Mouse (Mus musculus): ENCODE measurements at regions not wholly inside any gene's neighbourhood (a gene's known extent, or its start where the extent isn't known, plus 50 kb on each side); places are given as distances from the start of the nearest gene placed in this dataset.

DNA sequence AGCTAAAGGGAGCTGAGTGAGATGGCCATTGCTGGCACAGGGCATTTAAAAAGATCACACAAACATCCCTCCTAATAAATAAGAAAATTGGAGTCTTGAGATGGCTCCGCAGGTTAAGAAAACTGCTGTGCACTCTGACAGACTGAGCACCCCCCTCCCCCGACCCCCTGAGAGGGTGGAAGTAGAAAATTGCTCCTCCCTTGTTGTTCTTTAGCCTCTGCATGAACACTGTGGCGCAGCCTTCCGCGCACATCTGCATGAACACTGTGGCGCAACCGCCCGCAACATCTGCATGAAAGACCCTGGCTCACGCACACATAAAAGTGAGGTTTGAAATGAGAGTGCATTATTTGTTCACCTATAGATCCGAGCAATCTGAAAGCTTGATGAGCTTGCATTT lies 50.2 kb upstream of the Itsn2 start:
- Histone ChIP-seq H3K4me3 (replicated peaks) (no peak overlapping the region), H3K36me3 (no peaks in the 10 kb centered on the region), H3K4me2 (replicated peaks) (no peak overlapping the region), H3K27ac (no peak overlapping the region), H3K27me3 (replicated peaks) (no peaks in the 10 kb centered on the region), H3K9ac (no peak overlapping the region), H3K4me1 (replicated peaks) (no peaks in the 10 kb centered on the region), H3K9me3 (no peaks in the 10 kb centered on the region)
- ATAC-seq = no peak
- 83% methylated on average over 10 of the region's 10 CpGs for WGBS

DNA sequence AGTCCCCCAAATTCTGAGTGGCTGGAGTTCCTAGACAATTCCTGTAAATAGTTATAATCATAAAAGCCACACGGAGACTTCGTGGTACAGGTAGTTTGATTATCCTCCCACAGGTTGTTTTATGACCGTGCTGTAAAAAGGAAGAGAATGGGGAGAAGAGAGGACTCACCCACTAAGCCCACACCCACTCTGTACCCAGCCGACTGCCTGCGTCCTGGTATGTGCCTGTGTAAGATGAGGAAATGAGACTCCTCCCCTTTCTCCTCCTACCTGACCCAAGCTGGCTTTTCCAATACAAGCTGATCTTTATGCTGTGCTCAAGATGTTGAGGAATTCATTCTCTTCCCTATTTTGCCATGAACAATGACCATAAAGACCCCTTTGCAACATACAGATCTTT lies 57.3 kb upstream of the Ncoa1 start:
- Histone ChIP-seq H3K9me3 (no peaks in the 10 kb centered on the region), H3K4me1 (replicated peaks) (no peaks in the 10 kb centered on the region), H3K27ac (no peak overlapping the region), H3K27me3 (replicated peaks) (no peaks in the 10 kb centered on the region), H3K4me2 (replicated peaks) (no peak overlapping the region), H3K36me3 (no peaks in the 10 kb centered on the region), H3K4me3 (replicated peaks) (no peak overlapping the region), H3K9ac (no peak overlapping the region)
- peak; percentile 99 for ATAC-seq
- WGBS = 30% methylated on average over 5 of the region's 5 CpGs

DNA sequence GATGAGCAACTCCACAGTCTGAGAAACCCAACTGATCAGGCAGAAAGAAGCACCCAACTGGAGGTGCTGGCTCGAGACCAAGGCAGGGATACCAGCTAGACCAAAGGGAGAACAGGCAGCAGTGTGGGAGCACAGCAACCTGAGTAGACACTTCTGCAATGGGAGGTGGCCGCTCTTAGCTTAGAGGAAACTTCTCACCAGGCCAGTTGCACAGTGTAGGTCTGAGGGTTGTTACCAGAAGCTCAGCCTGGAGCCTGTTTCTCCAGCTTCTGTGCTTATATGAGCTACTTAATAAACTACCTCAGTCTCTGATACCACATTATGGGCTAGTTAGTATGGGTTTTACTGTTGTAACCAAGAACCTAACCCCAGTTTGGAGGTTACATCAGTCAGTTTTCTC lies 56.7 kb upstream of the Ncoa1 start:
- ATAC-seq = peak; percentile 75
- 68% methylated on average over 2 of the region's 2 CpGs for WGBS

DNA sequence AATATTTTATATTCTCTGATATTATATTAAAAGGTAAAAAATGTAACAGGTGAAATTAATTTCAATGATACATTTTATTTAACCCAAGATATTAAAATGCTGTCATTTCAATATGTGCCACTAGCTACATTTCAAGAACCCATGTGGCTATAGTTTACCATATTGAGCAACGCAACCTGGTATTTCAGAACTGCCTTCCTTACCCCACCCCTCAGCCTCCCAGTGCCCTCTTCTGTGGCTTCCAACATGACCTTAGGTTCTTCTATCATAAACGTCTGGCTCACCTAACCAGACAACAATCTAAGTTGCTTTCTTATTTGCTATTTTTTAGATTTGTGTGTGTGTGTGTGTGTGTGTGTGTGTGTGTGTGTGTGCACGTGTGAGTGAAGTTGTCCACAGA lies 55.7 kb upstream of the Ncoa1 start:
- H3K36me3 ChIP-seq = no peaks in the 10 kb centered on the region
- ATAC-seq = no peak
- H3K9me3 ChIP-seq = no peaks in the 10 kb centered on the region
- no peak overlapping the region for H3K27ac ChIP-seq
- H3K9ac ChIP-seq = no peak overlapping the region
- no peak overlapping the region for H3K4me3 ChIP-seq (replicated peaks)
- WGBS = 64% methylated on average over 3 of the region's 3 CpGs
- H3K4me2 ChIP-seq (replicated peaks) = no peak overlapping the region
- no peaks in the 10 kb centered on the region for H3K4me1 ChIP-seq (replicated peaks)
- H3K27me3 ChIP-seq (replicated peaks) = no peaks in the 10 kb centered on the region

More for the DNA sequence above, 56.7 kb upstream of the Ncoa1 start:
- Histone ChIP-seq H3K4me1 (replicated peaks) (no peaks in the 10 kb centered on the region), H3K4me2 (replicated peaks) (no peak overlapping the region), H3K36me3 (no peaks in the 10 kb centered on the region), H3K9ac (no peak overlapping the region), H3K9me3 (no peaks in the 10 kb centered on the region), H3K27ac (peak overlapping the region; percentile 44), H3K27me3 (replicated peaks) (no peaks in the 10 kb centered on the region), H3K4me3 (replicated peaks) (no peak overlapping the region)

DNA sequence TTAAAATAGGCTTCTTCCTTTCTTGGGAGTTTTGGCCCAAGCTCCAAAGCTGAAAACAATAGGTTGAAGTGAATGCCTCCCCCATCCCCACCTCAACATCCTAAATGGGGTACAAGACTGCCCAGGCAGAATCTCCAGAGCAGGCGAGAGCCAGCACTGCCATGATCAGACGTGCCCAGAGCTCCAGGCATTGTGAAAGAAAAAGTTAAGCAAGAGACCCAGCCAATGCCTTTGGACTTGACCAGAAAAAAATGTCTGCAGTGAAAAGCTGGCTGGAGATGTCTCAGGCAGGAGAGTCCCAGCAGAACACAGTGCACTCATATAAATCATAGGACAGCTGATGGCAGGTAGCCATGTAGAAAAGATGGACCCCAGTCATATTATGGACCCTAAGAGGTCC lies 50.0 kb upstream of the Ncoa1 start:
- Histone ChIP-seq H3K4me1 (replicated peaks) (peaks cover 15% of the 10 kb centered on the region; the same call in 1 of the 2 replicates), H3K9ac (no peak overlapping the region), H3K36me3 (no peaks in the 10 kb centered on the region), H3K27ac (no peak overlapping the region), H3K4me3 (replicated peaks) (no peak overlapping the region), H3K4me2 (replicated peaks) (no peak overlapping the region), H3K27me3 (replicated peaks) (no peaks in the 10 kb centered on the region), H3K9me3 (no peaks in the 10 kb centered on the region)
- WGBS = 63% methylated on average over 2 of the region's 2 CpGs
- ATAC-seq = no peak

All from intestine, embryonic 15.5 days (tissue).